Mouse (Mus musculus): ENCODE data around the gene Fut2.

Gene Fut2

DNA sequence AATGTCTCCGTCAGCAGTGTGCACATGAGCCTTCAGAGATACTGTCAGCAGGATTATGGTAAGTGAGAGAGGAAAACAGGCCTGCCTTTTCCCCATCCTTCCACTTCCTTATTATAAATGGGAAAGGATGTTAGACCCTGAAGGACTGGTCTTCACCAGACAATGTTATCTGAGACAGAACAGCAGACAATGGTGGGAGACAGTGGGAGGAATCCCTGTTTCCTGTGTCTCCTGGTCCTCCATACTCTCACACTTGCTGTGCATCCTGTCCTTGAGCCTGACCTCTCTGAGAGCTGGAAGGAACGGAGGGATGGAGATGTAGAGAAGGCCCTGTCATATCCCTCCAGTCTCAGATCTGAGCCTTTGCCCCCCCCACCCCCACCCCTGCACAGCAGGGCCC is 26.2 kb upstream of the Fut2 start:
- H3K27me3 ChIP-seq (ENCODE audit: control insufficient read depth, insufficient read depth, low read length, poor library complexity, severe bottlenecking): no peaks in the 10 kb centered on the region
- no peak for DNase-seq (ENCODE audit: low read depth, low spot score)
- no peaks in the 10 kb centered on the region for H3K36me3 ChIP-seq (ENCODE audit: control insufficient read depth, insufficient read depth, low read length, poor library complexity, severe bottlenecking)

GRCm38 (mm10) chr7:45689800-45690199 is 23.6 kb upstream of the Fut2 start:
- no peaks in the 10 kb centered on the region for H3K36me3 ChIP-seq (ENCODE audit: control insufficient read depth, insufficient read depth, low read length, poor library complexity, severe bottlenecking)
- H3K27me3 ChIP-seq (ENCODE audit: control insufficient read depth, insufficient read depth, low read length, poor library complexity, severe bottlenecking): no peaks in the 10 kb centered on the region
- no peak for DNase-seq (ENCODE audit: low read depth, low spot score)

DNA sequence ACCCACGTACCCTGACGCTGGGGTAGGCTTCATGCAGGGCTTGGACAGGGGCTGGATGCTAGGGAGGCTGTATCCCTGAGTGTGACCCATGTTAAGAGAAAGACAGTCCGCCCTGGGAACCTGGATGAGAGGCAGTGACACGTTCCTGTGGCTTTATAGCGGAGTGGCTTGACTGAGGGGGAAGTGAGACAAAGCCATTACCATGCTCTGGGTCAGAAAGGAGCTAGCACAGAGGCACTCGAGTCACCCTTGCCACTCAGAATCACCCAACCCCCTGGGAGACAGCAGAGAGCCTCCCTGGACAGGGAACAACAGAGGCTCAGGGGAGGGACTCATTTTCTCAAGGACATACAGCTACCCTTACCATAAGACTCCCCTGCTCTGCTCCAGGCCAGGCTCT is 22.9 kb upstream of the Fut2 start:
- no peak for DNase-seq (ENCODE audit: low read depth, low spot score)
- no peaks in the 10 kb centered on the region for H3K27me3 ChIP-seq (ENCODE audit: control insufficient read depth, insufficient read depth, low read length, poor library complexity, severe bottlenecking)
- no peaks in the 10 kb centered on the region for H3K36me3 ChIP-seq (ENCODE audit: control insufficient read depth, insufficient read depth, low read length, poor library complexity, severe bottlenecking)

DNA sequence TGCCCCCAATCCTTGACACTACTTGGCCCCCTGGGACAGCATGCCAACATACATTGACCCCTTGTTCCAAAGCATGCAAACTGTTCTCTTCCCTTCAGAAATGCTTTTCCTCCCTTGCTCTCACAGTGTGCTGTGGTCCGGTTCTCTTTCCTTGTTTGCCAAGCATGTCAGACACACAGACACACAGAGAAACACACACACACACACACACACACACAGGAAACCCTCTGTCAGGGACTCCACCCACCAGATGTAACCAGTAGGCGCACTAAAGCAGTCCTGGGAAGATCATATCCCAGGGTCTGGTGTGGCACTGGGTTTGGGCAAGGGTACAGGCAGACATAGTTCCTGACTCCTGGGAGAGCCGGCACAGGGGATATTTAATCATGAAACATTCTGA is 20.6 kb upstream of the Fut2 start:
- Histone ChIP-seq H3K27me3 (ENCODE audit: control insufficient read depth, insufficient read depth, low read length, poor library complexity, severe bottlenecking) (no peaks in the 10 kb centered on the region), H3K36me3 (ENCODE audit: control insufficient read depth, insufficient read depth, low read length, poor library complexity, severe bottlenecking) (no peaks in the 10 kb centered on the region)
- DNase-seq (ENCODE audit: low read depth, low spot score): no peak

- DNase-seq (ENCODE audit: low read depth, low spot score): no peak
- H3K36me3 ChIP-seq (ENCODE audit: control insufficient read depth, insufficient read depth, low read length, poor library complexity, severe bottlenecking): no peaks in the 10 kb centered on the region
- no peaks in the 10 kb centered on the region for H3K27me3 ChIP-seq (ENCODE audit: control insufficient read depth, insufficient read depth, low read length, poor library complexity, severe bottlenecking)
These were observed 19.6 kb upstream of the Fut2 start for GRCm38 (mm10) chr7:45685811-45686210.

GRCm38 (mm10) chr7:45683396-45684050 is 17.3 kb upstream of the Fut2 start, which contains the start of gene Ntn5:
Ntn5 (plus strand) TSS chr7:45684022.
- Histone ChIP-seq H3K27me3 (ENCODE audit: control insufficient read depth, insufficient read depth, low read length, poor library complexity, severe bottlenecking) (no peaks in the 10 kb centered on the region), H3K36me3 (ENCODE audit: control insufficient read depth, insufficient read depth, low read length, poor library complexity, severe bottlenecking) (no peaks in the 10 kb centered on the region)
- no peak for DNase-seq (ENCODE audit: low read depth, low spot score)

DNA sequence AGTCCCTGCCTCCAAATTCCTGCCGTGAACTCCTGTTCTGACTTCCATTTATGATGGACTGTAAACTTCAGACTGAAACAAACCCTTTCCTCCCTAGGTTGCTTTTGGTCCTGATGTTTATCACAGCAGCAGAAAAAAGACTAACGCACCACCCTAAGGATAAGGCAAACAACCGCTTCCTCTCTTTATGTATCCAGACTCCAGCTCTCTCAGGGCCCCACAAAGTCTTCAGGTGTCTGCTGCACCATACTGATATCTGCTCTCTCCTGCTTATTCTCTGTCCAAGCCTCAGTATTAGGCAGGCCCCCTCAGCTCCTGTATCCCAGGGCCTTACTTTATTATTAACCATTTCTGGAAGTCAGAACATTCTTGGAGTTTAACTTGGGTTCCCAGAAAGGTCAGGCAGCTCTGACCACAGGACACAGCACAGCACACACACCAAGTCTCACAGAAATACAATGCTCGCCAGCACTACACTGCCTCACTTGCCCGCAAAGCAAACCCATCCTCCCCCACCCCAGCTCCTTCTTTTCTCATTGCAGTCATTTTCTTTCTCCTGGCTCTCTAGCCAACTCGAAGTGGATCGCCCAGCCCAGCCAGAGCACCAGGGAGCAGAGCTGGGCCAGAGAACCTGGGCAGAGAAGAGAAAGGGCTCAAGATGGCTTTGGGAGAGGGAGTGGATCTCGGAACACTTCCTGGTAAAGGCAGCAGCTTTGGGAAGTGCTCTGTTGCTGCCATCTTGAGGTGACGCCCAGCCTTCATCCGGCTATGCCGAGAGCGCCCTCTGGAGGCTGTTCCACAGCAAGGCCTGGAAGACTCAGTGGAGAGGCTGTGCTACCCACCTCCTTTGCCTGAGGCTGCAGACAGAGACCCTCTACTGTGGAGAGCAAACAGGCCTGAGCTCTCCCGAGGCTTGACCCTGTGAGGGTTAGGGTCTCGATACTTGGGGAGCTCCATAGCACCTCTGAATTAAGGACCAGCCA is 16.2 kb upstream of the Fut2 start:
- H3K36me3 ChIP-seq (ENCODE audit: control insufficient read depth, insufficient read depth, low read length, poor library complexity, severe bottlenecking): no peaks in the 10 kb centered on the region
- DNase-seq (ENCODE audit: low read depth, low spot score): peak; percentile 87
- H3K27me3 ChIP-seq (ENCODE audit: control insufficient read depth, insufficient read depth, low read length, poor library complexity, severe bottlenecking): no peaks in the 10 kb centered on the region

DNA sequence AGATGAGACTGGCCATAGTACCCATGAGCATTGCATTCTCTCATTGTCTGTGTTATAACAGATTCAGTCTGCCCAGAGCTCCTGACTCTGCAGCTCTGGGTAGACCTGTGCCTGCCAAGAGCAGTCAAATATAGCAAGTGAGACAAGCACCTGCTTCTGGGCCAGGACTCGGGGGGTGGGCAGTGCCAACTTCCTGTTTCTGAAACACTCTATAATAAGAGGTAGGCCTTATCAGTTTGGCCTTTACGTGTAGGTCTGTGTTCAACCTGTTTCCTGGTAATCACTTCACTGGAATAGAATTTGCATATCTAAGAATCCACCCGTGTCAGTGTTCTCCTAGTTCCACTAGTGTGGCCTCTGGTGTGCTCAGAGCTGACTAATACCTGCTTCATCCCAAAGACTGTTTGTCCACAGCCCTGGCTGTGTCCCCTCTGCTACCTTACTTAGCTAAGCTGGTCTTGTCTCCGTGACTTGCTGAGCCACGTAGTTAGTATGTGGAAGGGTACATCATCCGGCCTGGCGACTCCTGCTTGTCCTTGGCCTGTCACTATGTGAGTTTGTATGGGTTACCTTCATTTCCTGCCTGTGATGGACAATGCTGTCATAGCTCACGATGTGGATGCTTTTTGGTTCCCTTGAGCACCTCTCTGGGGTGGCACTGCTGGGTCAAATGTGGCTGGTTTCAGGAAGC is 15.0 kb upstream of the Fut2 start:
- no peaks in the 10 kb centered on the region for H3K27me3 ChIP-seq (ENCODE audit: control insufficient read depth, insufficient read depth, low read length, poor library complexity, severe bottlenecking)
- DNase-seq (ENCODE audit: low read depth, low spot score): peak; percentile 72
- no peaks in the 10 kb centered on the region for H3K36me3 ChIP-seq (ENCODE audit: control insufficient read depth, insufficient read depth, low read length, poor library complexity, severe bottlenecking)

DNA sequence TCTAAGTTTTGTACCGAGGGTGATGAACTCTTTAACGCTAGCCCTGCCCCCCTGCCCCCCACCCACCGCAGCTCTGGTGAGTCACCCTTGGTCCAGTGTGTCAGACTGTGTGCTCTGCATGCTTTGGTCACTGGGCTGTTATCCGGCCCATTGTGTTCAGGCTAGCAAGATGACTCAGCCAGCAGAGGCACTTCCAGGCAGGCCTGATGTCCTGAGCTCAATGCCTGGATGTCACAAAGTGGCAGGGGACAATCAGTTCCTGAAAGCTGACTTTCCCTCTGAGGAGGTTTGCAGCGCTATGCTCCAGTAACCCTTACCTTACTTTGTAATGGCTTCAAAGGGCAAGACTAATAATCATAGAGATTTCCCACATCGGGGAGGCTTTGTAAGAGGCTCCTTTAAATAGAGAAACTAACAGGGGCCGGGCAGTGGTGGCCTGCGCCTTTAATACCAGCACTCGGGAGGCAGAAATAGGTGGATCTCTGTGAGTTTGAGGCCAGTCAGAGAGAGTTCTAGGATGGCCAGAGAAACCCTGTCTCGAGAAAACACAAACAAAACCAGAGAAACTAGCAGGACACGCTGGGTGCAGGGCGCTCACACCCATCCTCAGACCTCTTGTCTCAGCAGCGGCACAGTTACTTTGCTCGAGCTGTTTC is 13.9 kb upstream of the Fut2 start:
- no peaks in the 10 kb centered on the region for H3K36me3 ChIP-seq (ENCODE audit: control insufficient read depth, insufficient read depth, low read length, poor library complexity, severe bottlenecking)
- no peaks in the 10 kb centered on the region for H3K27me3 ChIP-seq (ENCODE audit: control insufficient read depth, insufficient read depth, low read length, poor library complexity, severe bottlenecking)
- DNase-seq (ENCODE audit: low read depth, low spot score): no peak

GRCm38 (mm10) chr7:45678513-45678912 is 12.3 kb upstream of the Fut2 start:
- DNase-seq (ENCODE audit: low read depth, low spot score): no peak
- no peaks in the 10 kb centered on the region for H3K27me3 ChIP-seq (ENCODE audit: control insufficient read depth, insufficient read depth, low read length, poor library complexity, severe bottlenecking)
- H3K36me3 ChIP-seq (ENCODE audit: control insufficient read depth, insufficient read depth, low read length, poor library complexity, severe bottlenecking): no peaks in the 10 kb centered on the region

- H3K36me3 ChIP-seq (ENCODE audit: control insufficient read depth, insufficient read depth, low read length, poor library complexity, severe bottlenecking): no peaks in the 10 kb centered on the region
- H3K27me3 ChIP-seq (ENCODE audit: control insufficient read depth, insufficient read depth, low read length, poor library complexity, severe bottlenecking): no peaks in the 10 kb centered on the region
- DNase-seq (ENCODE audit: low read depth, low spot score): no peak
These were observed 11.6 kb upstream of the Fut2 start for GRCm38 (mm10) chr7:45677627-45678295.

GRCm38 (mm10) chr7:45668921-45669320 is 2.7 kb upstream of the Fut2 start:
- H3K27me3 ChIP-seq (ENCODE audit: control insufficient read depth, insufficient read depth, low read length, poor library complexity, severe bottlenecking): no peaks in the 10 kb centered on the region
- DNase-seq (ENCODE audit: low read depth, low spot score): no peak
- no peaks in the 10 kb centered on the region for H3K36me3 ChIP-seq (ENCODE audit: control insufficient read depth, insufficient read depth, low read length, poor library complexity, severe bottlenecking)

- no peaks in the 10 kb centered on the region for H3K27me3 ChIP-seq (ENCODE audit: control insufficient read depth, insufficient read depth, low read length, poor library complexity, severe bottlenecking)
- no peak for DNase-seq (ENCODE audit: low read depth, low spot score)
- H3K36me3 ChIP-seq (ENCODE audit: control insufficient read depth, insufficient read depth, low read length, poor library complexity, severe bottlenecking): no peaks in the 10 kb centered on the region
These were observed 1.6 kb upstream of the Fut2 start for GRCm38 (mm10) chr7:45667761-45668160.

All from splenic B cell, adult 2 months (primary cell).